Mouse (Mus musculus): ENCODE results near the gene Birc2.
"Not testable (repeated sequence)": the region's sequence is repeated elsewhere in the genome, so short reads cannot be mapped to it uniquely, and the experiment has no call there.

GRCm38 (mm10) chr9:7866981-7867380, 30.1 kb upstream of the Birc2 start:
- TF ChIP-seq CTCF, EP300 (IDR thresholded peaks at IDR 0.05; ENCODE audit: low read depth): not testable (repeated sequence)
